Mouse (Mus musculus) heart, embryonic 13.5 days (tissue): Measurements from ENCODE around the gene Oas2. TPM values are rescaled to one million over a fixed set of nuclear protein-coding genes. Genes with fewer than 3 reads are reported as not detected.

Experiments used
- polyA plus RNA-seq: library from polyadenylated mRNA; unstranded; fragments of >200 nt; fragmentation: Nextera tagmentation; extraction: Ambion mirVana; gene quantifications from 2 replicates; pipeline ENCODE4 v1.2.1, GENCODE M21; 2015

Gene Oas2
- polyA plus RNA-seq, 1 experiment from 2014 or later = 0.32 TPM

Other genes with a start within 250 kb of the Oas2 start
- 41.5 and 46.1 TPM in 2 replicates for gene Plbd2, start 246.2 kb downstream of the Oas2 start, polyA plus RNA-seq
- gene Slc8b1, start 238.7 kb downstream of the Oas2 start, polyA plus RNA-seq = 4.5 and 4.6 TPM in 2 replicates
- 14.9 and 16.1 TPM in 2 replicates for gene Tpcn1, start 161.2 kb downstream of the Oas2 start, polyA plus RNA-seq
- gene Iqcd, start 160.8 kb downstream of the Oas2 start, polyA plus RNA-seq = 0.27 and 0.44 TPM in 2 replicates
- 9.6 and 10.4 TPM in 2 replicates for gene Rita1, start 137.3 kb downstream of the Oas2 start, polyA plus RNA-seq
- 29.6 and 29.7 TPM in 2 replicates for gene Ddx54, start 137.1 kb downstream of the Oas2 start, polyA plus RNA-seq
- gene Cfap73, start 115.6 kb downstream of the Oas2 start, polyA plus RNA-seq = not detected in 2 replicates
- gene Rasal1, start 101.0 kb downstream of the Oas2 start, polyA plus RNA-seq = 0.13 and 0.37 TPM in 2 replicates
- gene Dtx1, start 37.9 kb downstream of the Oas2 start, polyA plus RNA-seq = 0.74 and 0.84 TPM in 2 replicates
- gene Oas3, start 27.8 kb upstream of the Oas2 start, polyA plus RNA-seq = 0.18 and 0.37 TPM in 2 replicates
- not detected in 2 replicates for gene Oas1e, start 45.7 kb upstream of the Oas2 start, polyA plus RNA-seq
- gene Oas1c, start 62.7 kb upstream of the Oas2 start, polyA plus RNA-seq = 0.29 and 0.55 TPM in 2 replicates
- not detected in 2 replicates for gene Oas1f, start 97.5 kb upstream of the Oas2 start, polyA plus RNA-seq
- not detected in 2 replicates for gene Oas1h, start 111.6 kb upstream of the Oas2 start, polyA plus RNA-seq
- gene Oas1g, start 137.8 kb upstream of the Oas2 start, polyA plus RNA-seq = 0.20 and 0.24 TPM in 2 replicates
- 1.1 and 1.6 TPM in 2 replicates for gene Oas1a, start 157.7 kb upstream of the Oas2 start, polyA plus RNA-seq
- gene Oas1d, start 164.7 kb upstream of the Oas2 start, polyA plus RNA-seq = not detected in 2 replicates